Mouse (Mus musculus) liver, embryonic 18 days (tissue): ENCODE data around the gene Gli3. TPM values are rescaled to one million over a fixed set of nuclear protein-coding genes. Genes with fewer than 3 reads are reported as not detected.

ENCODE experiments used
- polyA plus RNA-seq: library from polyadenylated mRNA; depleted of rRNA; stranded (reverse); fragments of >200 nt; gene quantifications from 2 replicates; pipeline ENCODE4 v1.2.3, GENCODE M21; 2012; rRNA removed

The Gli3 gene
- 0.16 and 0.19 TPM in 2 replicates for polyA plus RNA-seq

DNA sequence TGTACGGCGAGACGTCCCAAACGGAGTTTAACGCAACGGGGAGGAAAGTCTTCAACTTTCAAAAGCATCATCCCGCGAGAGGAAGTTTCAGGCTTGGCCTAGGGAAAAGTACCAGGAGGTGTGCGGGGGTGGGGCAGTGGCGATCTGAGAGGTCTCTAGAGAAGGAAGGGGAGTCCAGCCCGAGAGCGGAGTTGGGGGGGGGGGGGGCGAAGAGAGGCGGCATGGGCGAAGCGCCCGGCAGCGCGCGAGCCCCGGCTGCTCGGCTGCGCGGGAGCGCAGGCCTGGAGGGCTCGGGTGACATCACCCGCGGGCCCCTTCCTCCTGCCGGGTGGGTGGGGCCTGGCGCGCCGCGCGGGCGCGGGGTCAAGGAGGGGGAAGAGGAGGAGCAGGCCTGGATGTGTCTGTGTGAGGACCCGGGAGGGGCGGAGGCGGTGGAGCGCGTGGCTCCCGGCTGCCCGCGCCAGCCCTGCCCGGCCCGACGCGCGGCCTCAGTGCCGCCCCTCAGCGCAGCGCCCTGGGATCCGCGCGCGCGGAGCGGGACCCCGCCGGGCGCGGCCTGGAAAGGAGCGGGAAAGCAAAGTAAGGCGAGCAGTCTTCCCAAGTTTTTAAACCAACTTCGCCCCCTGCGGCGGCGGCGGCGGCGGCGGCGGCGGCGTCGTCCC lies at the start of gene Gli3:
Gli3 (plus strand) TSS at position 406 of the 662 bp plus-strand sequence.

